Mouse (Mus musculus): ENCODE measurements around the gene Pigyl.

DNA sequence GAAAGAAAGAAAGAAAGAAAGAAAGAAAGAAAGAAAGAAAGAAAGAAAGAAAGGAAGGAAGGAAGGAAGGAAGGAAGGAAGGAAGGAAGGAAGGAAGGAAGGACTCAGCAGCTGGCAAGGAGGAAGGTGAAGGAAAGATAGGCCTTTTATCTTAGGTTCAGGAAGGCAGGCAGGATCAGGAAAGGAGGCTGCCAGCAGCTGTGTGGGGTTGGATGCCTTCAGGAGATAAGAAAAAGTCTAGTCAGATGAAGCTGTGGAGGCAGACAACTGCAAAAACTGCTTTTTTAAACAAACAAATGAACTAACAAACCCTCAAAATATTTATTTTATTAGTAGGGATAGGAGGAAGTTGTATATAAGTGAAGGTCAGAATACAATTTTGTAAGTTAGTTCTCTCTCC, 35.1 kb upstream of the Pigyl start:
- TF ChIP-seq POLR2A (IDR thresholded peaks at IDR 0.05; ENCODE audit: borderline replicate concordance, low read depth, low read length) (no peak), CTCF (IDR thresholded peaks at IDR 0.05; ENCODE audit: low read depth, low read length) (no peak)
